Mouse (Mus musculus) G1E (cell line): ENCODE results near the gene Cytip.

Source experiments
- CTCF ChIP-seq: IDR thresholded peaks from 2 replicates; pipeline ENCODE4 v1.5.1; 2012; ENCODE audit warnings: low read depth, low read length, inconsistent platforms, mixed read lengths
- GATA1 ChIP-seq: IDR thresholded peaks from 2 replicates; pipeline ENCODE4 v1.6.1; 2012; ENCODE audit warnings: borderline replicate concordance, low read length, inconsistent platforms, mixed read lengths
- TAL1 ChIP-seq: conservative IDR thresholded peaks from 2 replicates; pipeline ENCODE4 v1.6.1; 2012; ENCODE audit warnings: low read depth, low read length, inconsistent platforms, mixed read lengths

- TF ChIP-seq CTCF, result no peak
- no peak for TF ChIP-seq TAL1
- no peak for TF ChIP-seq GATA1
Measured at GRCm38 (mm10) chr2:58169173-58169572, 26.2 kb downstream of the Cytip start.
